Mouse (Mus musculus) intestine, embryonic 15.5 days (tissue): Measurements from ENCODE around the gene Lrrc45. TPM values are rescaled to one million over a fixed set of nuclear protein-coding genes. Genes with fewer than 3 reads are reported as not detected.
A peak's percentile ranks its signal among the peaks of the same experiment; 100 is the strongest.

Source experiments
- ATAC-seq: fragments of 200-750 bp; cut with Nextera tagmentation; 2 replicates; pipeline ENCODE4 v1.8.0; 2017; ENCODE audit warnings: moderate TSS enrichment, moderate library complexity
- H3K27ac ChIP-seq: fragments of 300-500 bp; sonication (generic); 2 replicates; pipeline ENCODE4 v1.5.1; 2015; ENCODE audit warnings: mild to moderate bottlenecking, inconsistent platforms
- H3K27me3 ChIP-seq: fragments of 300-500 bp; sonication (generic); replicated peaks from 2 replicates; pipeline ENCODE4 v1.6.1; 2015; ENCODE audit warnings: inconsistent platforms
- H3K36me3 ChIP-seq: fragments of 300-500 bp; sonication (generic); 2 replicates; pipeline ENCODE4 v1.6.1; 2015; ENCODE audit warnings: inconsistent platforms
- H3K4me1 ChIP-seq: fragments of 300-500 bp; sonication (generic); replicated peaks from 2 replicates; pipeline ENCODE4 v1.6.1; 2015; ENCODE audit warnings: inconsistent platforms
- H3K4me2 ChIP-seq: fragments of 300-500 bp; sonication (generic); replicated peaks from 2 replicates; pipeline ENCODE4 v1.6.1; 2015; ENCODE audit warnings: mild to moderate bottlenecking, inconsistent platforms
- H3K4me3 ChIP-seq: fragments of 300-500 bp; sonication (generic); replicated peaks from 2 replicates; pipeline ENCODE4 v1.5.1; 2015; ENCODE audit warnings: inconsistent platforms
- H3K9ac ChIP-seq: fragments of 300-500 bp; sonication (generic); 2 replicates; pipeline ENCODE4 v1.6.1; 2015; ENCODE audit warnings: inconsistent platforms
- H3K9me3 ChIP-seq: fragments of 300-500 bp; sonication (generic); 2 replicates; pipeline ENCODE4 v1.6.1; 2016; ENCODE audit warnings: inconsistent platforms
- WGBS: fragments of 180-500 bp; shearing (Covaris S2); methylation state at CpG from one replicate; pipeline ENCODE4 v1.1.7; 2015; 5-methylcytosine and 5-hydroxymethylcytosine counted together
- polyA plus RNA-seq: library from polyadenylated mRNA; unstranded; fragments of >200 nt; fragmentation: Nextera tagmentation; extraction: Ambion mirVana; gene quantifications from 2 replicates; pipeline ENCODE4 v1.2.1, GENCODE M21; 2015

Lrrc45 gene
- polyA plus RNA-seq, 1 experiment from 2014 or later, result 42.0 TPM

DNA sequence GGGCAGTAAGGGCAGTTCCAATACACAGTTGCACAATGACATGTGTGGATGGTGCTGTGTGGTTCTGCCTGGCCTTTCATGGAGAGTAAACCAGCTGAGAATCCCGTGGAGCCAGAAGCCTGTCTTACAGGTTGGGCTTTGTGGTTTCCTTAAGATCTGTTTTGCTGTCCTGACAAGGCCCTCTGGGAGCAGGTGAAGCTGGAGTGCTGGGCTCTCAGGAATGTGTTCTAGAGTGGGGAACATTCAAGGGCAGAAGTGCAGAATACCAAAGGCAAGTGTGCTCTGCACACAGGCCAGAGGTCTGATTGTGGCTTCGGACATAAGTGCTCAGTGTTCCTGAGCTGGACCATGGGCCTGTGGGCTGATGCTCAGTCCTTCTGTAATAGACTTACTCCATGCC, 29.1 kb upstream of the Lrrc45 start:
- no peak overlapping the region for H3K4me2 ChIP-seq
- H3K27me3 ChIP-seq, result no peaks in the 10 kb centered on the region
- no peaks in the 10 kb centered on the region for H3K4me1 ChIP-seq
- H3K36me3 ChIP-seq, result peaks cover 19% of the 10 kb centered on the region; the same call in 1 of the 2 replicates
- 78% methylated on average over 2 of the region's 2 CpGs for WGBS
- no peak for ATAC-seq
- H3K4me3 ChIP-seq, result no peak overlapping the region
- no peak overlapping the region for H3K27ac ChIP-seq
- H3K9me3 ChIP-seq, result no peaks in the 10 kb centered on the region
- H3K9ac ChIP-seq, result no peak overlapping the region

GRCm38 (mm10) chr11:120686650-120687272, 27.0 kb upstream of the Lrrc45 start:
- H3K27ac ChIP-seq, result no peak overlapping the region
- 73% methylated on average over 20 of the region's 20 CpGs for whole genome bisulfite sequencing
- no peak overlapping the region for H3K4me2 ChIP-seq
- ATAC-seq, result no peak; the same call in 1 of the 2 replicates
- H3K9ac ChIP-seq, result no peak overlapping the region
- no peaks in the 10 kb centered on the region for H3K27me3 ChIP-seq
- no peak overlapping the region for H3K4me3 ChIP-seq
- no peaks in the 10 kb centered on the region for H3K9me3 ChIP-seq
- peaks cover 15% of the 10 kb centered on the region; the same call in 1 of the 2 replicates for H3K36me3 ChIP-seq
- H3K4me1 ChIP-seq, result no peaks in the 10 kb centered on the region

GRCm38 (mm10) chr11:120689365-120689764, 24.4 kb upstream of the Lrrc45 start:
- H3K4me2 ChIP-seq, result no peak overlapping the region
- H3K4me1 ChIP-seq, result no peaks in the 10 kb centered on the region
- H3K9me3 ChIP-seq, result no peaks in the 10 kb centered on the region
- H3K36me3 ChIP-seq, result peaks cover 15% of the 10 kb centered on the region; the same call in 1 of the 2 replicates
- 81% methylated on average over 3 of the region's 3 CpGs for WGBS
- H3K9ac ChIP-seq, result no peak overlapping the region
- no peak for ATAC-seq
- no peaks in the 10 kb centered on the region for H3K27me3 ChIP-seq
- no peak overlapping the region for H3K27ac ChIP-seq
- H3K4me3 ChIP-seq, result no peak overlapping the region

DNA sequence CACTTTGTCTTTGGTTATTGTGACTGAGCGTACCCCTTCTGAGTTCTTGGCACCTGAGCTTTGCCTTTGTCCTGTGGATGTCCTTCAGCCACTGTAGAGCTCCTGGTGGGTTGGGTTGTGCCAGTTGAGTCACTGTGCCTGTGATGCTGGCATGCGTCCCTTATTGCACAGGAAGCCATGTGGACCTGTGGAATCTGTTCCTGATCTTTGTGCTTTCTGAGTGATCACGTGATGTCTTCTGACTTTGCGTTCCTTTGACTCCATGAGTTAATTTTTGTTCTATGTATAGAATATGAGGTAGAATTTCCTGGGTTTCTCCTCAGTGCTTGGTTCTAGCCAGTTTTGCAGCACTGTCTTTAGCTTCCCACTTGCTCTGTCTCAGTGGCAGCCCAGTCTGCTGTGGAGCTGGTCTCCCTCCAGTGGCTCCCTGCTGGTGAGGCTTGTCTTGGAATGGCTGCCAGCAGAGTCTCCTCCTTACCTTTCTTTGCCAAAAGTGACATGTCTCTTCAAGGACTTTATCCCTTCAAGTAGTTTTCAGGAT, 21.2 kb upstream of the Lrrc45 start:
- H3K4me3 ChIP-seq, result no peak overlapping the region
- peaks cover 9% of the 10 kb centered on the region; the same call in 1 of the 2 replicates for H3K4me1 ChIP-seq
- no peak overlapping the region for H3K4me2 ChIP-seq
- H3K27ac ChIP-seq, result no peak overlapping the region
- H3K36me3 ChIP-seq, result peaks cover 8% of the 10 kb centered on the region; the same call in 1 of the 2 replicates
- no peaks in the 10 kb centered on the region for H3K9me3 ChIP-seq
- no peak for ATAC-seq
- WGBS, result 89% methylated on average over 4 of the region's 4 CpGs
- no peak overlapping the region for H3K9ac ChIP-seq
- no peaks in the 10 kb centered on the region for H3K27me3 ChIP-seq

- no peak for ATAC-seq
- 77% methylated on average over 3 of the region's 3 CpGs for WGBS
- peaks cover 8% of the 10 kb centered on the region; the same call in 1 of the 2 replicates for H3K36me3 ChIP-seq
Measured at GRCm38 (mm10) chr11:120693461-120693860, 20.3 kb upstream of the Lrrc45 start.

GRCm38 (mm10) chr11:120695184-120695583, 18.5 kb upstream of the Lrrc45 start:
- no peak overlapping the region for H3K4me2 ChIP-seq
- no peak overlapping the region for H3K4me3 ChIP-seq
- no peak overlapping the region for H3K9ac ChIP-seq
- no peaks in the 10 kb centered on the region for H3K27me3 ChIP-seq
- peaks cover 11% of the 10 kb centered on the region; the same call in 1 of the 2 replicates for H3K36me3 ChIP-seq
- H3K27ac ChIP-seq, result no peak overlapping the region
- 36% methylated on average over 4 of the region's 4 CpGs for WGBS
- peaks cover 11% of the 10 kb centered on the region; the same call in 1 of the 2 replicates for H3K4me1 ChIP-seq
- H3K9me3 ChIP-seq, result no peaks in the 10 kb centered on the region
- ATAC-seq, result peak; percentile 50; the same call in 1 of the 2 replicates

More at GRCm38 (mm10) chr11:120693461-120693860, 20.3 kb upstream of the Lrrc45 start:
- Histone ChIP-seq H3K4me3 (no peak overlapping the region), H3K4me2 (no peak overlapping the region), H3K9ac (no peak overlapping the region), H3K27me3 (no peaks in the 10 kb centered on the region), H3K4me1 (peaks cover 11% of the 10 kb centered on the region; the same call in 1 of the 2 replicates), H3K27ac (no peak overlapping the region), H3K9me3 (no peaks in the 10 kb centered on the region)

DNA sequence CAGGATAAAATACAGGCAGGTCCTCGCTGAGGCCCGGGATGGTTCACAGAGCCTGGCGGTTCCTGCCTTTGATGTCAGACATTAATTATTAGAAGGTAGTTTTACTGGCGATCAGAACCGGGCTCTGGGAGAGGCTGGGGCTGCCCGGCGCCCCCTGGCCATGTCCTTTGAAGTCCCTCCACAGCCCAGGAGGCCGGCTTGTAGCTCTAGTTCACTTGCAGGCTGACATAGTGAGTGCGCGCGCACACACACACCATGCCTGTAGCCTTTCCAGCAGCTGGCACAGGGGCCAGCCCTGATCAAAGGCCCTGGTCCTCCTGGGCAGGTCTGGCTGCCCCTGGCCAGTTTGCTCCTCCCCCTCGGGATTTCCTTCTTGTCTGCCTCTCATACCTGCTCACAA, 18.1 kb upstream of the Lrrc45 start:
- Histone ChIP-seq H3K27ac (no peak overlapping the region), H3K36me3 (peaks cover 11% of the 10 kb centered on the region; the same call in 1 of the 2 replicates), H3K27me3 (no peaks in the 10 kb centered on the region), H3K4me2 (no peak overlapping the region), H3K9ac (no peak overlapping the region), H3K4me1 (peaks cover 11% of the 10 kb centered on the region; the same call in 1 of the 2 replicates), H3K9me3 (no peaks in the 10 kb centered on the region), H3K4me3 (no peak overlapping the region)
- peak; percentile 39; the same call in 1 of the 2 replicates for ATAC-seq
- WGBS, result 46% methylated on average over 12 of the region's 12 CpGs

- Histone ChIP-seq H3K4me3 (no peak overlapping the region), H3K27ac (no peak overlapping the region), H3K9ac (no peak overlapping the region), H3K4me1 (peaks cover 11% of the 10 kb centered on the region; the same call in 1 of the 2 replicates), H3K27me3 (no peaks in the 10 kb centered on the region), H3K4me2 (no peak overlapping the region), H3K36me3 (peaks cover 16% of the 10 kb centered on the region; the same call in 1 of the 2 replicates), H3K9me3 (no peaks in the 10 kb centered on the region)
- no peak for ATAC-seq
- 92% methylated on average over 6 of the region's 6 CpGs for WGBS
Measured at GRCm38 (mm10) chr11:120696568-120696967, 17.2 kb upstream of the Lrrc45 start.

DNA sequence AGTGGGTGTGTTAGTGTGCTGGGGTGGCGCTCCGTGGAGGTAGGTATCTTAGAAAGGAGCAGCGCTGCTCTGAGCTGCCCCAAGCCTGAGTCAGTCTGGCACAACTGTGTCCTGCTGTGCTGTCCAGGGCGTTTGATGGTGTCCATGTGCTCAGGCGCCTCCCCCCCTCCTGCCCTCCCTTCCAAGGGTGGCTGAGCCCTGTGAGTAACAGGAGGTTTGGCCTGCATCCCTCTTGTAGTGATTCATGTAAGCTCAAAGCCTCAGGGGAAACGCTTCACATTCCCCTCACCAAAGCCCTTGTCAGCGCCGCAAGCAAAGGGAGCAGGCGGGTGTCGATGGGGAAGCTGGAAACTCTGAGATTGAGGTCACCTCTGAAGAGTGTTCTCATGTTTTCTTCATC, 16.0 kb upstream of the Lrrc45 start:
- Histone ChIP-seq H3K27ac (peak overlapping the region; percentile 20; the same call in 1 of the 2 replicates), H3K4me1 (peaks cover 11% of the 10 kb centered on the region; the same call in 1 of the 2 replicates), H3K4me3 (no peak overlapping the region), H3K27me3 (no peaks in the 10 kb centered on the region), H3K4me2 (no peak overlapping the region), H3K9ac (no peak overlapping the region), H3K36me3 (peaks cover 23% of the 10 kb centered on the region), H3K9me3 (no peaks in the 10 kb centered on the region)
- ATAC-seq, result no peak; the same call in 1 of the 2 replicates
- WGBS, result 53% methylated on average over 10 of the region's 10 CpGs

DNA sequence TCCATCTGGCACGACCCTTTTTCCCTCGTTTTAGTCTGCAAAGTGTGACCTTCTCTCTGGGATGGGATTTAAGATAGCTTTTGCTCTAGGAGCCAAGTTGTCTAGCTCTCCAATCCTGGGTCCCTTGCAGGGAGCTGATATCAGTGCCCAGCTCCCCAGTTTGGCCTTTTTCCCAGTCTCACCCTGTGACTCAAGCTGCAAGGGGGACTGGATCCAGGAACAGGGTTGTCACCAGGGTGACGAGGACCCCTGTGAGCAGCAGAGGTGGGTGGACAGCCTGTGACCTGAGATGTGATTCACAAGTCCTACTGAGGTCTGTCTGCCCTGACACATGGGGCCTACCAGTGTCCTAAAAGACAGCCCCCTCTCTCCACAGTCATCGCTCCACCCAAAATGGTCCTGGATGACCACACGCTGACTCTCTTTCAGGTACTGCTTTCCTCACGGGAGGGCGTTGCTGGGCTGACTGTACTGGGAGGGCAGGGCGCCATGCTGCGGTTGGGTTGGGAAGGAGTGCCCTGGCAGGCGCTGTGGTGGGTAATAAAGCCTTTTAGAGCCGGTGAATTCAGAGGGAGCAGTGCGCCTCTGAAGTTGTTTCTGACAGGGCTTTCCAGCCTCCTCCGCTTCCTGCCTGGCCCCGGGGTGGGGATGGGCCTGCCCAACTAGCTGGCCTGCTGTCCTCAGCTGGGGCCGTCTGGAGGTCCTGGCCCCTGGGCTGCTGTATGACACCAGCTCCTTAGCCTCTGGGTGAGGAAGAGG, 9.8 kb upstream of the Lrrc45 start:
- Histone ChIP-seq H3K9ac (peak overlapping the region; percentile 3; the same call in 1 of the 2 replicates), H3K27me3 (no peaks in the 10 kb centered on the region), H3K4me1 (peaks cover 42% of the 10 kb centered on the region), H3K4me3 (no peak overlapping the region), H3K27ac (no peak overlapping the region), H3K9me3 (no peaks in the 10 kb centered on the region), H3K4me2 (no peak overlapping the region), H3K36me3 (peaks cover 25% of the 10 kb centered on the region)
- ATAC-seq, result no peak
- WGBS, result 45% methylated on average over 15 of the region's 15 CpGs

- H3K27me3 ChIP-seq, result no peaks in the 10 kb centered on the region
- no peak overlapping the region for H3K4me2 ChIP-seq
- peaks cover 45% of the 10 kb centered on the region for H3K4me1 ChIP-seq
- H3K27ac ChIP-seq, result no peak overlapping the region
- H3K9ac ChIP-seq, result peak overlapping the region; percentile 3; the same call in 1 of the 2 replicates
- ATAC-seq, result no peak
- no peak overlapping the region for H3K4me3 ChIP-seq
- H3K36me3 ChIP-seq, result peaks cover 20% of the 10 kb centered on the region; the same call in 1 of the 2 replicates
- 38% methylated on average over 8 of the region's 8 CpGs for WGBS
- H3K9me3 ChIP-seq, result no peaks in the 10 kb centered on the region
Measured at GRCm38 (mm10) chr11:120704486-120705325, 9.0 kb upstream of the Lrrc45 start.
